Mouse (Mus musculus) left cerebral cortex, postnatal 36 days (tissue): ENCODE data around the gene Olfr1395. TPM values are rescaled to one million over a fixed set of nuclear protein-coding genes. Genes with fewer than 3 reads are reported as not detected.
"Not testable (repeated sequence)": the region's sequence is repeated elsewhere in the genome, so short reads cannot be mapped to it uniquely, and the experiment has no call there.

Experiments
- DNase-seq, 2 experiments: peaks; one replicate each; pipeline ENCODE4 v3.0.0; 2021 to 2022; ENCODE audit warnings: low spot score in 2 of 2, mixed read lengths in 1 of 2
- intact Hi-C: fragments of 180-260 bp; cut with DNase I; formaldehyde crosslinking; loops from one replicate; pipeline ENCODE4 v1.15.1; 2025
- total RNA-seq, 2 experiments: library from RNA; stranded (reverse); gene quantifications; 2 replicates each; pipeline ENCODE4 v1.2.3; 2021

The Olfr1395 gene
- total RNA-seq, 2 experiments from 2014 or later, result not detected

DNA sequence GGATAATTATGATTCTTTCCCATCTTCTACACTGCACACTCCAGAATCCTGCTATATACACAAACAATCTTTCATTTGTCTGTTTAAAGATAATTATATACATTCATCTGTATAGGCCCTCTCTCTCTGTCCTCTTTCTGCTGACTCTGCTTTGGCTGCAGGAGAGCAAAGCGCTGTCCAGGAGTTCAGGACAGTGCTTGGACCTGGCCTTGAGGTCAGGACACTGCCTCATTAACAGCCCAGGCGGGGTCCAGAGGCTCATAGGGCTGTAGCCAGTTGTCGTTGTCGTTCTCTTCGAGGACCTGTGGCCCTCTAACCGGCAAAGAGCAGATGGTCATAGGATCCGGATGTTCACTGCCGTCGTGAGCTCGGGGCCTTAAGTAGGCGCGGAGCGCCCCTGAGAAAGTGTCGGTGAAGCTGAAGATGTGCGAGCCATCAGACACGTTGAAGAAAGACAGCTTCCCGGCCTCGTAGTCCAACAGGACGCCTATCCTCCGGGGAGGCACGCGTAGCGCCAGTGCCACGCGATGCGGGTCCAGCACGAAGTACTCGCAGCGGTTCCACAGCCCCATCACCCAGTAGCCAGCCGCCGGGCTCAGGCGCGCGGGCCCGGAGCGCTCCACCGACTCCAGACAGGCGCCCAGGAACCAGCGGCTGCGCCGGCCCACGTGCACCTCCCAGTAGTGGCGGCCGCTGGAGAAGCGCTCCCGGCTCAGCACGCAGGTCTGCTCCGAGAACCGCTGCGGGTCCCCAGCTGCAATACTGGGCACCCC lies 27.0 kb downstream of the Olfr1395 start:
- DNase-seq, result peak; percentile 17 to 21
- intact Hi-C loops, result no loop called here

DNA sequence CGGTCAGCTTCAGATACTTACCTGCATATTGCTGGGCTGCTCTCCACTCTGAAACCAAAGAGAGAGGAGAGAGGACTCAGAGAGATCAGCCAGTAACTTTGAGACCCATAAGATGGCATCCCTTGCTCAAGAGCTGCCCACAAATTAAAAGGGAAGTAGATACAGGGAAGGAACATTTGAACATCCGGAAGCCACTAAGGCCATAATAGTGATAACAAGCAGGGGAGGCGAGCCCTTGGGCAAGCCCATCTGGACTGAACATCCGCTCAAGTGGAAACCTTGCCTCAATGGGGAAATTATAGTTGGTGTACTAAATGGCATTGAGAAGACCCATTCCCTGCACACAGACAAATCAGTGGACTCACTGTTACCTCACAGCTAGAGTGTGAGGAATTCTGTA lies 28.5 kb downstream of the Olfr1395 start:
- intact Hi-C loops, result no loop called here
- DNase-seq, result no peak

DNA sequence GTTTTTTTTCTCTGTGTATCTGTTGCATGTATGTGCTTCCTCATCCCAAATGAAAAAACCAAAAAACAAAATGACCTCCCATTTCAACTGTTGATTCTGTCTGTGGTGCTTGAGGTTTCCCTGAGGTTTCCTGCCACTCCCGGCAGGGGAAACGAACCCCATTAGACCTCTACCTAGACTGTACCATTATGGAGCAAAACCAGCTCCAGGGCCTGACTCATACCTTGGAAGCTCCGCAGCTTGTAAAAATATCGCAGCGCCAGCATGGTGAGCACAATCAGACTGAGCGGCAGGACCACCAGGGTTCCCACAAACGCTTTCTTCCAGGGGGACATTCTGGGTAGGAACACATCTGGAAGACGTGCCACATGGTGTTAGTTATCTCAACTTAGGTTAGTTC lies 33.3 kb downstream of the Olfr1395 start:
- intact Hi-C loops, result no loop called here
- DNase-seq, result no peak

DNA sequence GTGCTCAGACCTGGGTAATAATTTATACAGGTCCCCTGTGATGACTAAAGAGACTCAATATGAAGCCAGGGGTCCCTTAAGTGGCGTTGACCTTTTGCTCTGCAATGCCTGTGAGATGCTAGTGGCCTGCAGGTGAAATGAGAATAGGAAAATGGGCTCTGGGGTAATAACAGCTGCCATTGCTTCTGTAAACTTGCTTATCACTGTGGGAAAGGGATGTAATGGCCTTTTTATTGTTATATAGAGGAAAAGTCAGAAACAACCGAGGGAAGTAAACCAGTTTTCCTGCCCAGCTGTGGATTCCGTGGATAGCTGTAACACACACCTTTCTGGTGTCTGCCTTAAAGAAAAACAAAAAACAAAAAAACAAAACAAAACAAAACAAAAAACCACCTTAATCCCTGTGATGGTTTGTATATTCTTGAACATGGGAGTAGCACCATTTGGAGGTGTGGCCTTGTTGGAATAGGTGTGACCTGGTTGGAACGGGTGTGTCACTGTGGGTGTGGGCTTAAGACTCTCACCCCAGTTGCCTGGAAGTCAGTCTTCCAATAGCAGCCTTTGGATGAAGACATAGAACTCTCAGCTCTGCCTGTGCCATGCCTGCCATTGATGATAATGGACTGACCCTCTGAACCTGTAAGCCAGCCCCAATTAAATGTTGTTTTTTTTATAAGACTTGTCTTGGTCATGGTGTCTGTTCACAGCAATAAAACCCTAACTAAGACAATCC lies 34.1 kb downstream of the Olfr1395 start:
- DNase-seq, intact Hi-C loops: not testable (repeated sequence)

DNA sequence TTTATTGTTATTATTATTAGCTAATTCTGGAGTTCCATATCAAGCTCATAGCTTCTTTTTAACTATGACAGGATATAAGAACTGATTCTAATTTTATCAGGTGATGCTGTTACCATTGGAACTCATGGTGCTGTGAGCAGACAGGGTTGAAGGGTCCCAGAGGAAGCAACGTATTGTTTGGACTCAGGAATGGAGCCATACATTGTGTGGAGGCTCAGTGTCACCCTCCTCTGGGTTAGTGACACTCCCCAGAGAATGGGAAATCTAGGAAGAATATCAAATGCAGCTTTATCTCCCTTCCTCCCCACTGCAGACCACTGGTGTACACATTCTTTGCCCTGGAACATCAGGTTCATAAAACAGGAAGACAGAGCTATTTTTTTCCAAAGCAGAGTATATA lies 41.1 kb downstream of the Olfr1395 start:
- intact Hi-C loops, result loop anchor here (10.0 kb wide), 1 partner anchor 308 kb away; the partner anchor contains the start of gene Irgm1
- DNase-seq, result no peak

DNA sequence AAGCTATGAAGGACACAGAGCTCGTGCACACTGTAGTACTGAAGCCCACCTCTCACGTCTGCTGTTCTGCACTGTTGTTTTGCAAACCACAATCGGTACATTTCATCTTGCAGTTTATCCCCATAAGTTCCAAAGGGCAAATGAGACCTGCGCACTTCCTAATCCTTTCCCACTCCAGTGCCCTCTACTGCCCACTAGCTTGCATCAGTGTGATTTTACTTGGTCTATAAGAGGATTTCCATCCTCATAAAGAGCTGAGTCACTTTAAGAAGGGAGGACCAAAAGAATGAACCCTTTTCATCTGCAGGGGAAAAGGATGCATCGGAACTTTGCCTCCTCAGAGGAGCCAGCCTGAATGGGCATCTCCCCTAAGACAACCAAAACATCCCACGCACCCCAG lies 44.4 kb downstream of the Olfr1395 start:
- intact Hi-C loops, result loop anchor here (5.0 to 10.0 kb wide), 2 partner anchors 66 to 312 kb away; partner anchors contain the start of gene Irgm1
- DNase-seq, result no peak

DNA sequence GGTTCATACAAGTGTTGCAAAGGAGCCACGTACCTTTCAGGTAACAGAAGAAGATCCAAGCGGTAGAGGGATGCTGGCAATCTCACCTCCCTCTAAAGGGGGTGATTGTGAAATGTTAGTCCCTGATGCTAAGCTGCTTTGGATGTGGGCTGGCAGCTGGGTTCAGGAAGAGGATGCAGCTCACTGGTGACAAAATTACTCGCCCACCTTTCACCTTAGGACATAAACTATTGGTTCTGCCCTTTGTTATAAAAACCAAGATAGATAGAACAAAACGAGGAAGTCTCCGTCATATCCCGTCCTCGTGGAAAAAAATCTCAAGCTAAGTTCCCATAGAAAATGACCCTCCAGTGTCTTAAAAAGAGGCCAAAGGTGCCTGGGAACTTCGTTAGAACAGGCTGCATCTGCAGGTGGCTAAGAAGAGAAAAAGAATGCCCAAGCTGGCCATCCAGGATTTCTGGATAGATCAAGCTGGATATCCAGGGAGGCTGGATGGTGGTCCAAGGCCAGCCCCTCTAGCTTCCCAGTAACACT lies 44.9 kb downstream of the Olfr1395 start, which contains the start of gene Btnl9:
TSS of gene Btnl9 (minus strand) at position 205 of the 534 bp plus-strand sequence.
- intact Hi-C loops, result loop anchor here (5.0 to 10.0 kb wide), 2 partner anchors 65 to 312 kb away; partner anchors contain the start of gene Irgm1
- no peak for DNase-seq

DNA sequence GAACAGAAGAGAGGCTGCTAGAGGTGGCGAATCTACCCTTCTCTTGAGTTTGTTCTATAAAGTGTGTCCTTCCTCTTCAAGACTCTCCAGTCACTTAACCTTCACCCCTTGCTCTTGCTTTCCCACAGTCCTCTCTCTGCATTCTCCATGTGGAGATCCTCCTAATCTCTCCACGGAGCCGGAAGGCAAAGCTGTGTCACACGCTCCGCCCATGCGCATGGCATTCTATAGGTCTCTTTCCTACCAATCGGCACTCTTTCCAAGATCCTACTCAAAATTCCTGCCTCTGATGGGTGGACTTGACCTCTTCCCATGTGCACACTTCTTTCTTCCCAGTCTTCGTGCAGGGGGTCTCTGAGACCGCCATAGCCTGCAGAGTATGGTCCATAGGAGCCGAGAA lies 45.6 kb downstream of the Olfr1395 start:
- no peak for DNase-seq
- intact Hi-C loops, result loop anchor here (5.0 to 10.0 kb wide), 2 partner anchors 65 to 313 kb away; partner anchors contain the start of gene Irgm1

DNA sequence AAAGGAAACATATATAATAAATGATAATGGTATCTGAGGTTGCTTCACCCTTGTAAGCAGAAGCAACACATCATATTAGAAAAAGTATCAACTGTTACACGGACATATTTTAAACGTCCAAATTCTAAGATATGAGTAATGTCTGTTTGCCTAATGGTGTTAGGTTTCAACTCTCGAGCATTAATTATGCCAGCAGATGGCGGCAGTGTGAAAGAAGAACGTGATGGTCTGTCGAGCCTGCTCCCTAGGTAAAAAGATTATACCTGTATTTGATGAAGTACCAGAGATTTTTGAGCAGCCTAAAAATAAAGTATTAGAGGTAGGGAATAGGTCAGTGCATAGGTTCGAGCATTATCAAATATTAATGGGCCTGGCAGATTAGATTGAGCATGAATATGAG lies 47.7 kb downstream of the Olfr1395 start:
- DNase-seq, result peak; percentile 27 to 52
- intact Hi-C loops, result loop anchor here (1.0 to 10.0 kb wide), 4 partner anchors 63 to 345 kb away; partner anchors contain the start of gene Irgm1

DNA sequence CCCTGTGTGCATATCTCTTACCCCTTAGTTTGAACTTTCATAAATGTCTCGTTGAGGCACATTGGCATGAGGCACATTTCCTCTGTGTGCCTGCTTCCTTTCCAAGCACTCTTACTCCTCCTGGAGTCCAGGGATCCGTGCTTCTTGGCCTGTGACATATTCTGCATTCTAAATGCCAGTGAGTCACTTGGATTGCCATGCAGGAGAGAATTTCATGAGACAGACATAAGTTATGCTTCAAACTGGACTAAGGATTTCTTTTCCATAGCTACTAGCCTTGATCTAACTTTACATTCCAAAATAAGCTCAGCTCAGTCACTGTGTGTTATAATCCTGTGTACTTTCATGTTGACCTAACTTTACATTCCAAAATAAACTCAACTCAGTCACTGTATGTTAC lies 49.0 kb downstream of the Olfr1395 start:
- intact Hi-C loops, result loop anchor here (10.0 kb wide), 1 partner anchor 344 kb away; no protein-coding TSS in a partner anchor
- DNase-seq, result no peak

DNA sequence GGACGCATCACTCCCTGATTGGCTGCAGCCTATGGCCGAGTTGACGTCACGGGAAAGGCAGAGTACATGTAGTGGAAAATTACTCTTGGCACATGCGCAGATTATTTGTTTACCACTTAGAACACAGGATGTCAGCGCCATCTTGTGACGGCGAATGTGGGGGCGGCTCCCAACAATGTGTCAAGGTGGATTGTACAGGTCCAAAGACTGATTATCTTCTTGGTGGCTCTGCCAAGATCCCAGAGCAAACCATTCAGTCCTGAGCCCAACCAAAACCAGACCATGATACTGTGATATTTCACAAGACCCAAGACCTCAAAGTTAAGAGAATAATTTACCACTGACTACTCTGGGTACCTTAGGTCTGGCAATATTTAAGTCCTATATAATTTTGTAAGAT lies 52.7 kb downstream of the Olfr1395 start:
- DNase-seq, result not testable (repeated sequence)
- intact Hi-C loops, result loop anchor here (10.0 kb wide), 1 partner anchor 340 kb away; no protein-coding TSS in a partner anchor

DNA sequence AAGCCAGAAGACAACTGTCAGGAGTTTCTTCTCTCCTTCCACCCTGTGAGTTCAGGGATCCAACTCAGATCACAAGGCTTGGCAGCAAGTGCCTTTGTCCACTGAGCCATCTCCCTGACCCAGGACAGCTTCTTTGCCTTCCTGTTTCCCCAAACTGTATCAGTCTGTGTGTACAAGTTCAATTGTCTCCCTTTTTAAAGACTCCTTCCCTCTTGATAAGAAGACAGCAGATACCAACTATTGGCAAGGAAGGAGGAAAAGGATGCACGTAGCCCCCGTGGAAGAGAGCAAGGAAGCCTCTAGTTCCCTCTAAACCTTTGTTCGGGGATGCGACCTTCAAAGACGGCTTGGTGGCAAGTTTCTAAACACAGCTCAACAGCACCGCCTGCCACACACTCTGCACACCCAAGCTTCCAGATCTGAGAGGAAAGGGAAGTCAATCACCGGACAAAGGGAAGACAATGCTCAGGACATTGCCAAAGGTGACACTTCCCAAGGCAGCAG lies 53.8 kb downstream of the Olfr1395 start:
- DNase-seq, result no peak
- intact Hi-C loops, result loop anchor here (10.0 kb wide), 1 partner anchor 339 kb away; no protein-coding TSS in a partner anchor

Other genes starting within 250 kb of the Olfr1395 start
- gene Gm5431, start 240.1 kb upstream of the Olfr1395 start, total RNA-seq, result under 1 TPM; 0.16 to 0.22 TPM
- gene Psme2b, start 196.1 kb upstream of the Olfr1395 start, total RNA-seq, result 1 to 10 TPM in 1 of 2 experiments, under 1 TPM in 1; 0.99 to 1.5 TPM
- not detected for gene Olfr56, start 163.4 kb upstream of the Olfr1395 start, total RNA-seq
- gene 9930111J21Rik1, start 162.9 kb upstream of the Olfr1395 start, total RNA-seq, result under 1 TPM; 0.81 to 0.95 TPM
- under 1 TPM; 0.15 to 0.20 TPM for gene Gm12185, start 150.0 kb upstream of the Olfr1395 start, total RNA-seq
- under 1 TPM; 0.39 to 0.43 TPM for gene Tgtp1, start 148.1 kb upstream of the Olfr1395 start, total RNA-seq
- 1 to 10 TPM; 1.1 to 1.2 TPM for gene 9930111J21Rik2, start 91.0 kb upstream of the Olfr1395 start, total RNA-seq
- under 1 TPM in 1 of 2 experiments, not detected in 1; 0.18 TPM for gene Tgtp2, start 78.1 kb upstream of the Olfr1395 start, total RNA-seq
- under 1 TPM in 1 of 2 experiments, not detected in 1; 0.74 TPM for gene Ifi47, start 65.7 kb upstream of the Olfr1395 start, total RNA-seq
- gene Olfr1396, start 27.4 kb upstream of the Olfr1395 start, total RNA-seq, result not detected
- not detected for gene Olfr1394, start 12.1 kb downstream of the Olfr1395 start, total RNA-seq
- gene Btnl9, start 44.9 kb downstream of the Olfr1395 start, total RNA-seq, result not detected
- 10 to 100 TPM; 45.8 to 55.7 TPM for gene Zfp62, start 61.0 kb downstream of the Olfr1395 start, total RNA-seq
- gene Mgat1, start 101.9 kb downstream of the Olfr1395 start, total RNA-seq, result 10 to 100 TPM; 66.0 to 78.6 TPM
- gene Olfr1393, start 136.0 kb downstream of the Olfr1395 start, total RNA-seq, result under 1 TPM; 0.25 to 0.29 TPM
- not detected for gene Olfr1392, start 143.0 kb downstream of the Olfr1395 start, total RNA-seq
- gene Olfr10, start 162.5 kb downstream of the Olfr1395 start, total RNA-seq, result not detected
- gene Olfr1391, start 180.5 kb downstream of the Olfr1395 start, total RNA-seq, result not detected
- gene Olfr1390, start 192.9 kb downstream of the Olfr1395 start, total RNA-seq, result not detected